21 mouse cellular contexts compared by ENCODE assay signal in the genomic region with DNA sequence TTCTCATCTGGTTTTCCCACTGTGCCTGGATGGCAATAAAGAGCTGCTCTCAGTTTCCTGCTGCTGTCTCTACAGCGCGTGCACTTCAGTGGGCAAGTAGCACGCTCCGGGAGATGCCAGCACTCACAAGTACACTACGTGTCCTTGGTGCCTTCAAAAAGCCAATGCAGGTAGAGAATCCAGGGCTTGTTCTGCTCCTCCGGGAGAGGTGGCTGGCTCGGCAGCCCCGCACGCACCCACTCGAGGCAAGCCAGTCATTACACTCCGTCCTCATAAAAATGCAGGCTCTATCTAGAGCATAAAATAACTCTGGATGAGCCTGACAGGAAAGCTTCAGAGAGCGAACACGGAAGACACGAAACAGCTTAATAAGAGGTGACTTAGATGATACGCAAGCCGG. TPM values are rescaled to one million over a fixed set of nuclear protein-coding genes. Genes with fewer than 3 reads are reported as not detected.
"Had no signal": no experiment of that assay in that cellular context is flagged by ENCODE, and none has a peak within 500 bp of the region (broad histone marks: within the 10 kb centered on the region; RNA-seq: fewer than 3 reads in every experiment).

No protein-coding gene starts in this region.

- H3K36me3 ChIP-seq: limb, embryonic 10.5 days; liver, embryonic 15.5 days had no signal

- DNase-seq: kidney, adult 8-10 months; kidney, postnatal 25 days; lung, adult 2 months; lung, postnatal 36 days; right cerebral cortex, adult 18-20 months; right cerebral cortex, postnatal 25 days; thymus, adult 2 months; thymus, postnatal 36 days had no signal

- H3K9me3 ChIP-seq: limb, embryonic 10.5 days; liver, embryonic 15.5 days had no signal

- H3K27ac ChIP-seq: left cerebral cortex, adult 2 months; limb, embryonic 10.5 days; liver, embryonic 15.5 days had no signal

- H3K9ac ChIP-seq: liver, embryonic 15.5 days had no signal

- H3K4me3 ChIP-seq: left cerebral cortex, adult 2 months; limb, embryonic 10.5 days; liver, embryonic 15.5 days had no signal

- H3K4me1 ChIP-seq: limb, embryonic 10.5 days; liver, embryonic 15.5 days had no signal

- H3K4me2 ChIP-seq: liver, embryonic 11.5 days; liver, embryonic 15.5 days had no signal

- ATAC-seq: intestine, postnatal 0 days; lung, postnatal 0 days had no signal

- H3K27me3 ChIP-seq: liver, embryonic 15.5 days had no signal

RNA-seq across cellular contexts. Expression of gene Gphb5, which starts 54.1 kb away (rescaled TPM):
- total RNA-seq: layer of hippocampus, postnatal 25 days; left cerebral cortex, adult 2 months; left cerebral cortex, postnatal 14 days; megakaryocyte progenitor cell, adult 5-6 weeks had no signal
- polyA plus RNA-seq: intestine, postnatal 0 days; kidney, embryonic 16.5 days; limb, embryonic 10.5 days; limb, embryonic 14.5 days; liver, embryonic 11.5 days; liver, embryonic 15.5 days; lung, adult 2 months; lung, postnatal 0 days; small intestine, adult 2 months; stomach, embryonic 16.5 days had no signal
